Mouse (Mus musculus) testis, adult 2 months (tissue): Measurements from ENCODE around the gene Fam3c. TPM values are rescaled to one million over a fixed set of nuclear protein-coding genes. Genes with fewer than 3 reads are reported as not detected.

ENCODE experiments used
- H3K27ac ChIP-seq: fragments of 200-500 bp; 2 replicates; pipeline ENCODE4 v1.5.1; 2012; ENCODE audit warnings: low read depth, low read length; ENCODE audit not compliant: control insufficient read depth, insufficient read depth
- H3K27me3 ChIP-seq: fragments of 200-500 bp; 2 replicates; pipeline ENCODE4 v1.6.1; 2012; ENCODE audit warnings: mild to moderate bottlenecking, low read length, moderate library complexity; ENCODE audit not compliant: control insufficient read depth, insufficient read depth
- H3K36me3 ChIP-seq: fragments of 200-500 bp; 2 replicates; pipeline ENCODE4 v1.6.1; 2012; ENCODE audit warnings: mild to moderate bottlenecking, low read length; ENCODE audit not compliant: control insufficient read depth, insufficient read depth
- H3K4me1 ChIP-seq: fragments of 200-500 bp; 2 replicates; pipeline ENCODE4 v1.6.1; 2012; ENCODE audit warnings: low read length; ENCODE audit not compliant: control insufficient read depth, insufficient read depth
- H3K4me3 ChIP-seq: fragments of 200-500 bp; 2 replicates; pipeline ENCODE4 v1.5.1; 2012; ENCODE audit warnings: low read depth, mild to moderate bottlenecking, low read length, moderate library complexity, mixed read lengths; ENCODE audit not compliant: control insufficient read depth
- CTCF ChIP-seq: fragments of 200-500 bp; IDR thresholded peaks from 2 replicates; pipeline ENCODE4 v1.5.1; 2012; ENCODE audit warnings: low read depth, mild to moderate bottlenecking, inconsistent platforms, low read length, moderate library complexity; ENCODE audit not compliant: control insufficient read depth, insufficient read depth, insufficient replicate concordance
- POLR2A ChIP-seq: fragments of 200-500 bp; IDR thresholded peaks from 2 replicates; pipeline ENCODE4 v1.6.1; 2012; ENCODE audit warnings: low read depth, mild to moderate bottlenecking, inconsistent platforms, low read length, moderate library complexity; ENCODE audit not compliant: control insufficient read depth
- polyA plus RNA-seq: library from polyadenylated mRNA; depleted of rRNA; stranded (reverse); fragments of >200 nt; gene quantifications from 2 replicates; pipeline ENCODE4 v1.2.3, GENCODE M21; 2012

Gene Fam3c
- polyA plus RNA-seq, 1 experiment: 3.1 TPM

- H3K27me3 ChIP-seq: no peaks in the 10 kb centered on the region
- TF ChIP-seq POLR2A (no peak), CTCF (no peak)
- H3K4me1 ChIP-seq: no peaks in the 10 kb centered on the region
- no peaks in the 10 kb centered on the region for H3K36me3 ChIP-seq
- no peak overlapping the region for H3K4me3 ChIP-seq
- no peak overlapping the region for H3K27ac ChIP-seq
Measured at GRCm38 (mm10) chr6:22395207-22395606, 39.2 kb upstream of the Fam3c start.

GRCm38 (mm10) chr6:22390654-22391365 is 34.8 kb upstream of the Fam3c start:
- TF ChIP-seq CTCF: no peak
- no peak for TF ChIP-seq POLR2A
- Histone ChIP-seq H3K4me1 (no peaks in the 10 kb centered on the region), H3K36me3 (no peaks in the 10 kb centered on the region), H3K4me3 (no peak overlapping the region), H3K27ac (no peak overlapping the region), H3K27me3 (no peaks in the 10 kb centered on the region)

- H3K36me3 ChIP-seq: no peaks in the 10 kb centered on the region
- no peaks in the 10 kb centered on the region for H3K4me1 ChIP-seq
- no peaks in the 10 kb centered on the region for H3K27me3 ChIP-seq
- H3K27ac ChIP-seq: no peak overlapping the region
- TF ChIP-seq POLR2A (no peak), CTCF (no peak)
- no peak overlapping the region for H3K4me3 ChIP-seq
Measured at GRCm38 (mm10) chr6:22385254-22385870, 29.3 kb upstream of the Fam3c start.

- Histone ChIP-seq H3K27me3 (no peaks in the 10 kb centered on the region), H3K36me3 (no peaks in the 10 kb centered on the region), H3K4me3 (no peak overlapping the region), H3K27ac (no peak overlapping the region), H3K4me1 (no peaks in the 10 kb centered on the region)
- TF ChIP-seq CTCF (no peak), POLR2A (no peak)
Measured at GRCm38 (mm10) chr6:22380269-22380668, 24.2 kb upstream of the Fam3c start.

- H3K4me3 ChIP-seq: no peak overlapping the region
- H3K4me1 ChIP-seq: no peaks in the 10 kb centered on the region
- H3K27me3 ChIP-seq: no peaks in the 10 kb centered on the region
- no peaks in the 10 kb centered on the region for H3K36me3 ChIP-seq
- TF ChIP-seq POLR2A: no peak
- TF ChIP-seq CTCF: no peak
- no peak overlapping the region for H3K27ac ChIP-seq
Measured at GRCm38 (mm10) chr6:22379831-22380230, 23.8 kb upstream of the Fam3c start.

GRCm38 (mm10) chr6:22378462-22378861 is 22.4 kb upstream of the Fam3c start:
- TF ChIP-seq POLR2A (no peak), CTCF (no peak)
- no peak overlapping the region for H3K27ac ChIP-seq
- no peaks in the 10 kb centered on the region for H3K27me3 ChIP-seq
- no peaks in the 10 kb centered on the region for H3K36me3 ChIP-seq
- no peak overlapping the region for H3K4me3 ChIP-seq
- no peaks in the 10 kb centered on the region for H3K4me1 ChIP-seq

- H3K4me3 ChIP-seq: no peak overlapping the region
- TF ChIP-seq POLR2A: no peak
- no peak for TF ChIP-seq CTCF
- no peaks in the 10 kb centered on the region for H3K4me1 ChIP-seq
- no peaks in the 10 kb centered on the region for H3K27me3 ChIP-seq
- H3K36me3 ChIP-seq: no peaks in the 10 kb centered on the region
- no peak overlapping the region for H3K27ac ChIP-seq
Measured at GRCm38 (mm10) chr6:22374791-22375190, 18.7 kb upstream of the Fam3c start.
